Mouse (Mus musculus): ENCODE measurements around the gene Trim62.

Gene Trim62

DNA sequence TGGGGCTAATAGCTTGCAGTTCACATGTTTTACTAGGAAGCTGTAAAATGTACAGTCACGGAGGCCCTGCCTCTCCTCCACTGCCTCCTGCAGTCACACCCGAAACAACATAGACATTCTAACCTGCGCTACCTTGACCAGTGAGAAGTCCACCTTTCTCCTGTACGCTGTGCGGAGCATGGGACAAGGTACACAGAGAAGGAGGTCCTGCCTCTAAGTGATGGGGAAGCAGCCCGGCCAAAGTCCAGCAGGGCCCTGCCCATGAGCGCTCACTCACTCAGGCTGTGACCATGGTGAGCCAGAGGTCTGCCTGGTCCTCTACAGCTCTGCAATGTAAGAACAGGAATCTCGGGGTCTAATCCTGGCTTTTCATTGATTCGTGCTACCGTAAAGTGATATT lies 28.7 kb downstream of the Trim62 start:
- no peak for DNase-seq

GRCm38 (mm10) chr4:128913794-128914193 lies 30.4 kb downstream of the Trim62 start:
- DNase-seq, result no peak

DNA sequence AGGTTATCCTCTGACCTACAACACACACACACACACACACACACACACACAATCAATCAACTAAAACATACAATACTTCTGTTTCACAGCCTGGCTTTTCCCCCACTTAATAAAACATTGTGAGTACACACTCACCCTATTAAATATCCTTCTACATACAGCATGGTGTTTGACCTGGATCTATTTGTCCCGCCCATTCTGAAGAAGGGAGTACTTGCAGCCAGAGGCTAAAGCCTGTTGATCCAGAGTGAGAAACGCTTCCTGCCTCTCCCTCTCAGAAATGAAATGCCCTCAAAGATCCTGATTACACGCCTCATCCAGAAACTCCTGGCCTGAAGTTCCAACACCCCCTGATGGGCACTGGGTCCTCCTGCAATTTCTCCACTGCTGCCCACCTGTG lies 33.7 kb downstream of the Trim62 start:
- no peak for DNase-seq

- no peak for DNase-seq
Observed at GRCm38 (mm10) chr4:128917756-128918155, 34.4 kb downstream of the Trim62 start.

DNA sequence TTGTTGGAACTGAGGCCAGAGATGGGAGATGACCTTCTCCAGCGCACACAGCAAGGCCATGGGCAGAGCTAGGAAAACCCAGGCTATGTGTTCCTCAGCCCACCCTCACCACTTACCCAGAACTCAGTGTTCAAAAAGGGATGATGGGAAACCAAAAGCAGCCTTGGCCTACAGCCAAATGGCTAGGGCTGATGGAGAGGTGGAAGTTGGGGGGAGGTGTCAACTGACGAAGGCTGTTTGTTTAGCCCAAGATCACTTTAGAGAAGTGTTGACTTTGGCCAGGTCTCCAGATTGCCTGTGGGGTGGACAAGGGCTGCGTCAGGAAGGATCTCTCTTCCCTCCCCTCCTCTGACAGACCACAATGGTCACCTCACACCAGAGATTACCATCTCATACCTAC lies 34.8 kb downstream of the Trim62 start:
- no peak for DNase-seq

DNA sequence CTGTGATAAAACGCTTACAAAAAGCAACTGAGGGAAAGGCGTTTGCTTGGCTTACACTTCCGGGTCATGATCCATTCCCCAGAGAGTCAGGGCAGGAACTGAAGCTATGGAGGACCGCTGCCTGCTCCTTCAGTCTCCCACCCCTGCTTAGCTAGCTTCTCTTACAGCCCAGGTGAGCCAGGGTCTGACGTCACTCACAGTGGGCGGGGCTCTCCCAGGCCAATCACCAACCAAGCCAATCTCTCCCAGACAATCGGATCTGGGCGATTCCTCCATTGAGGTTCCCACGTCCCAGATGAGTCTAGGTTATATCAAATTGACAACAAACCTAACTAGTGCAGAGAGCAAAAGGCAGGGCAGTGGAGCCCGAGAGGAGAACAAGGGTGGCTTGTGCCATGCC lies 35.7 kb downstream of the Trim62 start:
- DNase-seq, result no peak

- DNase-seq, result no peak
Observed at GRCm38 (mm10) chr4:128923603-128924002, 40.2 kb downstream of the Trim62 start.

- DNase-seq, result peak; percentile 31 to 42
Observed at GRCm38 (mm10) chr4:128924841-128925606, 41.6 kb downstream of the Trim62 start.

- no peak for DNase-seq
Observed at GRCm38 (mm10) chr4:128932783-128933182, 49.4 kb downstream of the Trim62 start.

DNA sequence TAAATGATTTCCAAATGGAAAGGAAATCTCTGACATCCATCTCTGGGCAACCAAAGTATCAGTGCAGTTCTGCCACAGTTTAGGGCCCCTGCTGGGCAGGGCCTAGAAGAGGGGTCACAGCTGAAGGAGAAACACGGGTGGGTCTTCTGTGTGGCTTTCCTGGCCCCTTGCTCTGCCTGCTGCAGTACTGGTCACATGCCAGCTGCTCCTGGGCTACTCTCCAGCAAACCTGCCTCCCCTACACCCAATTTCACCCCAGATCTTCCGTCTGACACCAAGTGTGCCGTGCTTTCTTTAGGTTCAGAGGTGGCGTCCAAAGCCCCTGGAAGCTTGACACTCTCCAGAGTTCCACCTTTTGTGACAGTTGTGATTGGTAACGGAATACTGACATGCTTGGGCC lies 52.2 kb downstream of the Trim62 start:
- no peak for DNase-seq

GRCm38 (mm10) chr4:128942346-128942745 lies 59.0 kb downstream of the Trim62 start:
- no peak for DNase-seq

- DNase-seq, result no peak
Observed at GRCm38 (mm10) chr4:128946736-128947135, 63.4 kb downstream of the Trim62 start.

DNA sequence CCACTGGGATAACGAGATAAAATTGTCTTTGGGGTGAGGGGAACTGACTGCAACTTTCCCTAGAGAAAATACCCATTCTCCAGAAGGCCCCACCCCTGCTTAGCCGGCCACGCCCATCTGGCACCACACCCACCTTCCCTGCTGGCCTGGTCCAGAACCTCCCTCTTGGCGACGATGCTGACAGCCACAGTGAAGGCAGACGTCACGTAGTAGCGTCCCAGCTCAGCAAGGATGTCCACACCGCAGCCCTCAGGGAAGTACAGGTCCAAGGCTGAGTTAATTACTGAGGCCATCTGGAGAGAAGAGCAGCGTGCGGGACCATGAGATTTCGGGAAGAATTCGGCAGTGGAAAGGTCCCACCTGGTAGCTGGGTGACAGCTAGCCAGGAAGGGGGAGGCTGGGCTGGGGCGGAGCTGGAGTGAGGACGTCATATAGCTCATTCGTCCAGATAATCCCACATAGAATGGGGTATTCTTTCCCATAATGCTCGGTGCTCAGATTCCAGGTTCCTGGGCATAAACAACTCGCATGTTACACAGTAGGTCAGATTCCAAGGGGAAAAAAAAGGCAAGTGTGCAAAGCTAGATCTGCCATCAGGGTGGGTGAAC lies 64.0 kb downstream of the Trim62 start:
- DNase-seq, result no peak

DNA sequence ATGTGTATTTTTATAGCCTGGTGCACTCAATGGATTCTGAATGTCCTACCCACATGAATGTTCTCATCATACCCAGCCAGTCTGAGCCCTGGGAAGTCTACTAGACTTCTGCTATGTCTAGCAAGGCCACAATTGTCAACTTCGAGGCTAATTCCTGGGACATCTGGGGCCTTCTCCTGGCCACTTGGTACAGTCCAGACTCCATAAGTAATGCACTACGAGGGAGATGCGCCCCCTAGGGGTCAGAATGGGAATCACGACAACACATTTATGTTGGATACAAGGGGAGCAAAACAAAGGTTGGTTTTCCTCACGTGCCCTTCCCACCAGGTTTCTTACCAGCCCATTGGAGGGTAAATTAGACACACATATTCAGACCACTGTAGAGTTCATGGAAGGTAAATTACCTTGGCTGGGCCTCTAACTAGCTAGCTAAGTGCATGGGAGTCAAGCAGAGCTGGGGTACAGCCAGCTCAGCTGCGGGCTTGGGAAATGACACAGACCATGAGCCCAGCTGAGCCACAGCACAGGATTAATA lies 64.8 kb downstream of the Trim62 start:
- DNase-seq, result no peak

- no peak for DNase-seq
Observed at GRCm38 (mm10) chr4:128949470-128950005, 66.2 kb downstream of the Trim62 start.

GRCm38 (mm10) chr4:128950461-128950860 lies 67.1 kb downstream of the Trim62 start:
- no peak for DNase-seq

DNA sequence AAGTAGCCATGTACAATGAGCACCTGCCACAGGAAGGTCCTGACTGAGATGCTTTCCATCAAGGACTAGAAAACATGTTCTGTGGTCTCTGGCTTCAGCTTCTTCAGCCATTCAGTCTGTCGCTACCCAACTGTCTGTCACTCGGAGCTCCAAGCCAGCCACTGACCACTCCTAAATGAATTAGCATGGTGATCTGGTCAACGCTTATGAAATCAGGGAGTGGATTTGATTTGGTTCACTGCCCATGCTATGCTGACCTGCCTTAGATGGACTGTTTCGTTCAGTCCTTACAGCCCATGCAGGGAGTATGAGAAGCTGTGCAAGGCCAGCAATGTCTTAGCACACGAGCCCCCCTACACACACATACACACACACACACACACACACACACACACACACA lies 70.5 kb downstream of the Trim62 start:
- DNase-seq, result no peak

- DNase-seq, result peak in 1 of 2 experiments; percentile 12
Observed at GRCm38 (mm10) chr4:128957155-128957911, 74.0 kb downstream of the Trim62 start.

- no peak for DNase-seq
Observed at GRCm38 (mm10) chr4:128958156-128958555, 74.8 kb downstream of the Trim62 start.

DNA sequence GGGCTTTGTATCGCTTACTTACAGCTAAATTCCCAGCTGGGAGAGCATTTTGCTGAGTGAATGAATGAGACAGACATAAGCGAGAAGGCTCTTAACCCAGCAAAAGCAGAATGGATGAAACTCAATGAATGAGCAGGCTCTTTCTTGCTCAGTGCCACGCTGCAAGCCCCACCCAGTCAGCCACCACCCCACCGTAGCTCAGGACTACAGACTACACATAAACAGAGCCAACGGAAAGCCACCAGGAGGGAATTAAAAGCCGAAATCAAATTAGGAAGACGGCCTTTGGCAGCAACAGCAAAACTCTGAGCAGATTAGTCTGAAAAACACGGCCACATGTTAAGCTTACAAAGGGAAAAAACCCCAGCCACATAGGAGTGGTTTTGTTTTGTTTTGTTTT lies 75.5 kb downstream of the Trim62 start:
- DNase-seq, result no peak

- no peak for DNase-seq
Observed at GRCm38 (mm10) chr4:128959676-128960075, 76.3 kb downstream of the Trim62 start.

All from thymus, adult 18-20 months (tissue).